Mouse (Mus musculus) left cerebral cortex, adult 2 months (tissue): Measurements from ENCODE around the gene Gpld1. TPM values are rescaled to one million over a fixed set of nuclear protein-coding genes. Genes with fewer than 3 reads are reported as not detected.

ENCODE experiments used
- DNase-seq, 2 experiments: peaks; one replicate each; pipeline ENCODE4 v3.0.0; 2021 to 2022; ENCODE audit warnings: low spot score in 2 of 2, mixed read lengths in 1 of 2; ENCODE audit errors: extremely low spot score in 1 of 2
- H3K27ac ChIP-seq: fragments of 200-600 bp; 2 replicates; pipeline ENCODE4 v1.8.1; 2022
- H3K4me3 ChIP-seq: fragments of 200-600 bp; 2 replicates; pipeline ENCODE4 v1.8.1; 2022
- CTCF ChIP-seq: fragments of 200-600 bp; IDR thresholded peaks from 2 replicates; pipeline ENCODE4 v1.8.1; 2022; ENCODE audit warnings: antibody characterized with exemption, mild to moderate bottlenecking, moderate library complexity
- intact Hi-C: fragments of 180-260 bp; cut with DNase I; formaldehyde crosslinking; loops from one replicate; pipeline ENCODE4 v1.15.1; 2025
- total RNA-seq, 2 experiments: library from RNA; stranded (reverse); gene quantifications; 2 replicates each; pipeline ENCODE4 v1.2.3; 2021

Gene Gpld1
- total RNA-seq, 2 experiments from 2014 or later = 19.2 to 19.8 TPM

GRCm38 (mm10) chr13:24989006-24989405, 46.1 kb downstream of the Gpld1 start:
- TF ChIP-seq CTCF = no peak
- no peak overlapping the region for H3K27ac ChIP-seq
- H3K4me3 ChIP-seq = no peak overlapping the region
- DNase-seq = no peak
- intact Hi-C loops = no loop called here

GRCm38 (mm10) chr13:24993160-24993559, 50.2 kb downstream of the Gpld1 start:
- intact Hi-C loops = no loop called here
- Histone ChIP-seq H3K27ac (no peak overlapping the region), H3K4me3 (no peak overlapping the region)
- TF ChIP-seq CTCF = no peak
- no peak for DNase-seq

GRCm38 (mm10) chr13:24999538-24999937, 56.6 kb downstream of the Gpld1 start:
- no peak for TF ChIP-seq CTCF
- Histone ChIP-seq H3K4me3 (no peak overlapping the region), H3K27ac (no peak overlapping the region)
- no peak for DNase-seq
- intact Hi-C loops = no loop called here

- intact Hi-C loops = no loop called here
- Histone ChIP-seq H3K4me3 (no peak overlapping the region), H3K27ac (no peak overlapping the region)
- TF ChIP-seq CTCF = peak; percentile 38
- DNase-seq = no peak
Observed at GRCm38 (mm10) chr13:25002965-25003364, 60.0 kb downstream of the Gpld1 start.

GRCm38 (mm10) chr13:25007115-25007514, 64.2 kb downstream of the Gpld1 start:
- no peak overlapping the region for H3K4me3 ChIP-seq
- H3K27ac ChIP-seq = no peak overlapping the region
- peak; percentile 49 for TF ChIP-seq CTCF
- peak; percentile 36 to 47 for DNase-seq
- intact Hi-C loops = no loop called here

- Histone ChIP-seq H3K27ac (no peak overlapping the region), H3K4me3 (no peak overlapping the region)
- intact Hi-C loops = no loop called here
- no peak for DNase-seq
- no peak for TF ChIP-seq CTCF
Observed at GRCm38 (mm10) chr13:25018316-25018715, 75.4 kb downstream of the Gpld1 start.

GRCm38 (mm10) chr13:25019793-25020539, 77.0 kb downstream of the Gpld1 start, which contains the start of gene Mrs2:
Gene Mrs2, minus strand, starts transcription at chr13:25020379.
- TF ChIP-seq CTCF = no peak

GRCm38 (mm10) chr13:25020540-25020892, 77.6 kb downstream of the Gpld1 start:
- intact Hi-C loops = loop anchor here (1.0 kb wide), 1 partner anchor 95 kb away; no protein-coding TSS in a partner anchor
- H3K4me3 ChIP-seq = peak overlapping the region; percentile 83
- DNase-seq = no peak
- no peak for TF ChIP-seq CTCF
- H3K27ac ChIP-seq = peak overlapping the region; percentile 78

More at GRCm38 (mm10) chr13:25019793-25020539, 77.0 kb downstream of the Gpld1 start, which contains the start of gene Mrs2:
- H3K4me3 ChIP-seq = peak within 1 kb of the TSS; percentile 83
- peak; percentile 90 for DNase-seq
- H3K27ac ChIP-seq = peak within 1 kb of the TSS; percentile 78
- intact Hi-C loops = loop anchor here (1.0 kb wide), 1 partner anchor 95 kb away; no protein-coding TSS in a partner anchor

GRCm38 (mm10) chr13:25022386-25022785, 79.4 kb downstream of the Gpld1 start:
- intact Hi-C loops = no loop called here
- DNase-seq = no peak
- H3K27ac ChIP-seq = no peak overlapping the region
- no peak for TF ChIP-seq CTCF
- no peak overlapping the region for H3K4me3 ChIP-seq

- no peak overlapping the region for H3K27ac ChIP-seq
- H3K4me3 ChIP-seq = no peak overlapping the region
- intact Hi-C loops = no loop called here
- no peak for TF ChIP-seq CTCF
- DNase-seq = no peak
Observed at GRCm38 (mm10) chr13:25023129-25023528, 80.2 kb downstream of the Gpld1 start.

- no peak for DNase-seq
- H3K27ac ChIP-seq = no peak overlapping the region
- TF ChIP-seq CTCF = peak; percentile 62
- H3K4me3 ChIP-seq = no peak overlapping the region
- intact Hi-C loops = loop anchor here (1.0 kb wide), 1 partner anchor 91 kb away; no protein-coding TSS in a partner anchor
Observed at GRCm38 (mm10) chr13:25024655-25025054, 81.7 kb downstream of the Gpld1 start.

- H3K4me3 ChIP-seq = no peak overlapping the region
- H3K27ac ChIP-seq = no peak overlapping the region
- TF ChIP-seq CTCF = no peak
- intact Hi-C loops = no loop called here
- no peak for DNase-seq
Observed at GRCm38 (mm10) chr13:25026409-25027113, 83.6 kb downstream of the Gpld1 start.

GRCm38 (mm10) chr13:25027114-25027425, 84.1 kb downstream of the Gpld1 start:
- Histone ChIP-seq H3K27ac (no peak overlapping the region), H3K4me3 (no peak overlapping the region)
- intact Hi-C loops = no loop called here
- no peak for TF ChIP-seq CTCF
- DNase-seq = no peak
